Mouse (Mus musculus) spleen, embryonic (tissue): Measurements from ENCODE around the gene Glrx5.

Source experiments
- CTCF ChIA-PET: fragments of 350-600 bp; sonication (Branson Sonifier 250); formaldehyde crosslinking; loops from one replicate; lab custom pipeline; 2022; lab: Charles Lee

Glrx5 gene

GRCm38 (mm10) chr12:105032147-105032831 lies at the start of gene Glrx5:
TSS of gene Glrx5 (plus strand) at chr12:105032688.
- CTCF ChIA-PET, result interaction anchor here (0.6 to 1.2 kb wide), 3 partner anchors 16 to 159 kb away, joined by 4 read pairs; no protein-coding TSS in a partner anchor

GRCm38 (mm10) chr12:104983476-104983875 lies 49.0 kb upstream of the Glrx5 start:
- CTCF ChIA-PET, result interaction anchor here (0.7 kb wide), 1 partner anchor 15 kb away, joined by 3 read pairs; no protein-coding TSS in a partner anchor

- CTCF ChIA-PET, result interaction anchor here (0.6 to 0.8 kb wide), 3 partner anchors 25 to 275 kb away, joined by 3 to 6 read pairs (median 4); partner anchors contain the start of gene Syne3
These were observed 47.4 kb upstream of the Glrx5 start for GRCm38 (mm10) chr12:104985088-104985487.

- CTCF ChIA-PET, result no interaction called here
These were observed 46.5 kb upstream of the Glrx5 start for GRCm38 (mm10) chr12:104986001-104986400.

GRCm38 (mm10) chr12:104986781-104987180 lies 45.7 kb upstream of the Glrx5 start:
- CTCF ChIA-PET, result no interaction called here

- CTCF ChIA-PET, result interaction anchor here (0.5 to 1.1 kb wide), 3 partner anchors 8 to 1844 kb away, joined by 3 to 4 read pairs (median 3); no protein-coding TSS in a partner anchor
These were observed 44.6 kb upstream of the Glrx5 start for GRCm38 (mm10) chr12:104987936-104988335.

- CTCF ChIA-PET, result no interaction called here
These were observed 41.6 kb upstream of the Glrx5 start for GRCm38 (mm10) chr12:104990741-104991454.

GRCm38 (mm10) chr12:104992123-104992741 lies 40.3 kb upstream of the Glrx5 start:
- CTCF ChIA-PET, result interaction anchor here (0.6 kb wide), 2 partner anchors 33 to 35 kb away, joined by 7 read pairs; no protein-coding TSS in a partner anchor

- CTCF ChIA-PET, result interaction anchor here (0.6 kb wide), 1 partner anchor 36 kb away, joined by 7 read pairs; no protein-coding TSS in a partner anchor
These were observed 39.6 kb upstream of the Glrx5 start for GRCm38 (mm10) chr12:104992838-104993237.

- CTCF ChIA-PET, result no interaction called here
These were observed 37.1 kb upstream of the Glrx5 start for GRCm38 (mm10) chr12:104995259-104995876.

GRCm38 (mm10) chr12:104996012-104996728 lies 36.3 kb upstream of the Glrx5 start:
- CTCF ChIA-PET, result interaction anchor here (1.1 kb wide), 1 partner anchor 12 kb away, joined by 3 read pairs; no protein-coding TSS in a partner anchor

- CTCF ChIA-PET, result interaction anchor here (0.6 to 1.1 kb wide), 3 partner anchors 10 to 57 kb away, joined by 3 read pairs; no protein-coding TSS in a partner anchor
These were observed 35.3 kb upstream of the Glrx5 start for GRCm38 (mm10) chr12:104997159-104997558.

GRCm38 (mm10) chr12:104997641-104998293 lies 34.7 kb upstream of the Glrx5 start:
- CTCF ChIA-PET, result interaction anchor here (0.6 to 1.1 kb wide), 3 partner anchors 9 to 58 kb away, joined by 3 read pairs; no protein-coding TSS in a partner anchor

GRCm38 (mm10) chr12:104998541-104998940 lies 33.9 kb upstream of the Glrx5 start:
- CTCF ChIA-PET, result interaction anchor here (0.5 to 1.1 kb wide), 2 partner anchors 10 to 15 kb away, joined by 3 read pairs; no protein-coding TSS in a partner anchor

GRCm38 (mm10) chr12:104999171-104999570 lies 33.3 kb upstream of the Glrx5 start:
- CTCF ChIA-PET, result no interaction called here

- CTCF ChIA-PET, result interaction anchor here (0.6 to 1.2 kb wide), 3 partner anchors 9 to 162 kb away, joined by 3 to 7 read pairs (median 3); partner anchors contain the start of gene Syne3
These were observed 31.8 kb upstream of the Glrx5 start for GRCm38 (mm10) chr12:105000487-105001283.

GRCm38 (mm10) chr12:105001317-105001716 lies 31.2 kb upstream of the Glrx5 start:
- CTCF ChIA-PET, result interaction anchor here (1.2 kb wide), 1 partner anchor 9 kb away, joined by 3 read pairs; the partner anchor contains the start of gene Syne3

GRCm38 (mm10) chr12:105002340-105003132 lies 30.0 kb upstream of the Glrx5 start:
- CTCF ChIA-PET, result interaction anchor here (0.6 kb wide), 1 partner anchor 23 kb away, joined by 3 read pairs; no protein-coding TSS in a partner anchor
